Mouse (Mus musculus) G1E-ER4 (cell line): ENCODE measurements at regions not wholly inside any gene's neighbourhood (a gene's known extent, or its start where the extent isn't known, plus 50 kb on each side); places are given as distances from the start of the nearest gene placed in this dataset.

ENCODE experiments used
- GATA1 ChIP-seq: IDR thresholded peaks from one replicate; pipeline ENCODE4 v1.8.0; 2012; ENCODE audit warnings: low read length, inconsistent platforms

DNA sequence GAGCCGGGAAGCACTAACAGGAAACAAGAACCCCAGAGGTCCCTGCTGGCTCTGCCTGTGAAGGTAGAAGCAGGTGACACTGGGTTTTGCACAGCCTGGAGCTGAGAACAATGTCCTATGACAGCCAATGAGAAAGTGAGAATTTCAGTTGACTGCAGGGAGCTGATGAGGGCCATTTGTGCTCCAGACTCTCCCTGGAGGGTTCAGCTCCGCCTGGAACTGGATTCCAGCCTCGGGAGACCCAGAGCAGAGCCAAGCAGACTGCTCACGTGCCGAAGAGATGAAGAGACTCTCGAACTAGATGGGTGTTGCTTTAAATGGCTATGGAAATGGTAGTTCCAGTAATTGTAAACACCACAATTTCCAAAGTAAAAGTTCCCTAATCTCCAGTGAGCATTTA, 93.5 kb downstream of the Cand1 start:
- no peak for TF ChIP-seq GATA1

DNA sequence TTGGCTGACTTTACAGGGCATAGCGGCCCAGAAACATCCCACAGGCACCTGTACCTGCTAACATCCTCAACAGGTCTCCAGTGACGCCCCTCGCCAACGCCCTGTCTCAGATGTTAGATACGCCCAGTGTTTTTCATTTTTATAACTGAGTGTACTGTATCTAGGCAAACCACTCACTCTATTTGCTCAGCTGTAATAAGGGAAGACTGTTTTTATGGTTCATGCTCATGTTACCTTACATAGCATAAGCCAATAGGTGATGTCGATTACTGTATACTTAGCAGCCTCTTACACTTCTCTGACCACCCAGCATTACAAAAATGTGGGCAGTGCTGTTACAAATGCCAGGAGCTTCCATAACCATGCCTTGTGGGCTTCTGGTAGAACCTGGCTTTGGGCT, 97.0 kb downstream of the Cand1 start:
- TF ChIP-seq GATA1 = no peak

DNA sequence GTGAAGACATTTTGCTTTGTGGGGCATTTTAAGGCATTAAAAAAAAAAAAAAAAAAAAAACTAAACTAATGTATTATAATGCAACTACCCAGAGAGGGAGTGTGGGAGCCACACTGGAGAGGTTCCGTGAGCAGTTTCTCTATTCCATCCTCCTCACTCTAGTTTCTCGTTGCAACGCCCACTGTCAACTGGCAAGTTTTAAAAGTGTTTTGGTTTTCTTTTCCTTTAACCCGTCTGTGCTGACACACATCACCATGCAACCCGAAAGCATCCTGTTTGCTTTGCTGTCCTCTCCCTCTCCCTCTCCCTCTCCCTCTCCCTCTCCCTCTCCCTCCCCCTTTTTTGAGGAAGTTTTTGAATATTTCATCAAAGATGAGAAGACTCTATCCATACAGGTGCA, 97.5 kb downstream of the Cand1 start:
- no peak for TF ChIP-seq GATA1

DNA sequence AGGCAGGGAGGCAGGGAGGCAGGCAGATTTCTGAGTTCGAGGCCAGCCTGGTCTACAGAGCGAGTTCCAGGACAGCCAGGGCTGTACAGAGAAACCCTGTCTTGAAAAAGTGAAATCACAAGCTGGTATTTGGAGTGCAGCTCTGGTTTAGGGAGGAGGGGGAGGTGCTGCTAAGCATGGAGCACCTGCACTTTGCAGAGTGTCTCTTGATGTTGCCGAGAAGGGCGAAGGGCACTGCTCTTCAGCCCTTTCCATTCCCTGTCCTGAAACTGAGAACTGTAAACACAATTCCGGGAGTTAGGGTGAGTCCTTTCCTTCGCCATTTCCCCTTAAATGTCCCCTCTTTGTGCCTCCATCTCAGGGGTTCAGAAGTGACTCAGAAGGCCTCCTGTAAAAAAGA, 101.6 kb downstream of the Cand1 start:
- no peak for TF ChIP-seq GATA1

DNA sequence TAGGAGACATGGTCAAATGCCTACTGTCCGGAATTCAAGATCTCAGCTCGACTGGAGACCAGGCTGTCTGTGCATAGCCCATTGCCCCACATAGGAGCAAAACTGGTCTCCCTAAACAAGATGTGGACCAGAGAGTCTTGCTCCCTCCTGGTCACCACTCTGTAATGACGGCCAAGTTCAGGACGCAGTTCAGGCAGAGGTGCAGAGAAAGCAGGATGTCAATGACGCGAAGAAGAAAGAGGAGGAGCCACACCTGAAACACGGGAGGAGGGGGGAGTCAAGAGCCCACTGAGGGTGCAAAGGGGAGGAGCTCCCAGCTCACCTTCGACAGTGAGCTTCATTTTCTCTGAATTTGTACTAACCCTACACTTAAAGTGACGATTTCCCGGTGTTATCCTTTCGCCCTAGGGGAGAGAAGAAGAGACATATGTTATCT, 104.3 kb downstream of the Cand1 start:
- no peak for TF ChIP-seq GATA1

DNA sequence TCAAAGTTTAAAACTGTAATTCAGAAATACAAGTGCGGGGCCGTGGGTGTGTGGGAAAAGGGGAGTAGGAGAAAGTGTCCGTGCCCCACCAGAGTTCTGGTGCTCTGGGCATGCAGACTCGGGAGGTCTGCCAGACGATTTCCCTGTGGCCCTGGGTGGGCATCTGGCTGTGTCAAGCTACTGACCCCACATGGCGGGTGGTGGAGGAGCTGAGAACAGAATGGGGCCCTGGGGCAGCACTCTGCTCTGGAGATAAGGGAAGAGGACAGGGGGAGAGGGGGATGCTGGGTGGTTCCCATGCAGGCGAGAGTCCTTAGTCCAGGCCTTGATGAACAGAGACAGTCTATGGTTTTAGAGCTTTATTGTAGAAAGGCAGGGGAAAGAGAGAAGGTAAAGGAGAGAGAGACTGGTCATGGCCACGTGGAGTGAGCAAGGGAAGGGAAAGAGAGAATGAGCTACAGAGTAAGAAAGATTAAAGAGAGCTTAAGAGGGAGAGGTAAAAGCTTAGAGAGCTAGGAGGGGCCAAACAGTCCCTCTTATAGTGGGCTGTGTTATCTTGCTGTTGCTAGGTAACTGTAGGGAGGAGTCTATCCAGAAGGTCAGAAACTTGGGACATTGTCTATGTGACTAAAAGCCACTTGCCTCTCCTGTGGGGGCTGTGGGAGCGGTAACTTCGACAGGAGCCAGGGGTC, 104.9 kb downstream of the Cand1 start:
- no peak for TF ChIP-seq GATA1

DNA sequence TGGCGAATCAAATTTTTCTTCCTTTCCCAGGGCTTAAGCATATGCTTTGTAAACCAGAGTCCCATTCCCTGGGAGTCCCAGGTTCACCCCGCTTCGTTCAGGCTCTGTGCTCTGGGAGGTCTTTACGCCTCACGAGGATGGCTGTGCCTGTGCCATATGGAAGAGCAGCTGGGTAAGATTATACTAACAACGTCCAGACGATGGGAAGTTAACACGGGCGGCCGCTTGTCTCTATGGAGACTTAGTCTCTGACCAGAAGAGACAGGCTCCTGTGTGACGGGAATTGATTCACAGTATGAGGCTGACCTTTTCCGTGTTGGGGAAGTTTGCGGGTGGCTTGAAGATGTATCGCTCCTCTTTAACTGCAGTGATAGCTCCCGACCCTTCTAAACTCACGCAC, 107.9 kb downstream of the Cand1 start:
- TF ChIP-seq GATA1 = no peak

DNA sequence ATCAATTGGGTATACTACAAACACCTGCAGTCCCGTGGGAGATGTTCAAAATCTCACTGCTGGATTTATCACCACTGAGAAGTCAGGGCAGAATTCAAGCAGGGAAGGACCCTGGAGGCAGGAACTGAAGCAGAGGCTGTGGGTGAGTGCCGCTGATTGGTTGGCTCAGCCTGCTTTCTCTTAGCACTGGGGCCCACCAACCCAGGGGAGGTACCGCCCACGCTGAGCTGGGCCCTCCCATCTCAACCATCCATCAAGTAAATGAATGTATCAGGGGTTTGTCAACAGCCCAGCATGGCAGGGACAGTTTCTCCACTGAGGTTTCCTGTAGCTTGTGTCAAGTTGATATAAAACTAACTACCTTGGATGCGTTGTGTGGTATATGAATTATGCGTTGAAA, 109.2 kb downstream of the Cand1 start:
- no peak for TF ChIP-seq GATA1

DNA sequence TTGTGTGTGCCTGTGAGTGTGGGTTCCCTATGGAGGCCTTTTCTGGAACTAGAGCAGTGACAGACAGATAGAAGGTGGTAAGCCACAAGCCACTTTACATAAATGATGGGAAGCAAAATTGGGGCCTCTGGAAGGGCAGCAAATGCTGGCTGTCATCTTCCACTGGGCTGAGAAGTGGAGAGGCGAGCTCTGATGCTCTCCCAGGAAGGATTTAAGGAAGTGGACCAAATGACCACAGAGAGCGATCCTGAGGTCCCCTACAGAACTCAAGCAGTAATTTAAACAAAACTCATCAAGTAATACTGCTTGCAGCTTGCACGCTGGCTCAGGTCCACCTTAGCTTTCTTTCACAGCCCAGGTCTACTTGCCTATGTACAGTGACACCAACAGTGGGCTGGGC, 111.8 kb downstream of the Cand1 start:
- no peak for TF ChIP-seq GATA1

DNA sequence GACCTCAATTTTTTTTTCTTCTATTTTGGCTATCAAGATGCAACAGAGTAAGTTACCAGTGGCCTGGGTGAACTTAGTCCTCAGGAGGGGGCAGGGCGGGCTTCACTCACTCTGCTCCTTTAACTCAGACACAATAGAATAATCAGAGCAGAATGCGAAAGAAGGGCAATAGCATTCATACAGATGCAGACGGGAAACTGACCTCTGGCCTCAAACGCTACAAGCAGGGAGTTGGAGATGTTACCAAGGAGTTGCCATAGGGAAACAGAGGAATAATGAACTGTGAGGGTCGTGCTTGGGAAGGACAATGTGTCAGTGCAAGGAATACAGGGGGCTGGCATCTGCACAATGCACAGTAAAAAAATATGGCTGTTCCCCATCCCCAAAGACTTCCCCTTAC, 116.3 kb downstream of the Cand1 start:
- no peak for TF ChIP-seq GATA1

DNA sequence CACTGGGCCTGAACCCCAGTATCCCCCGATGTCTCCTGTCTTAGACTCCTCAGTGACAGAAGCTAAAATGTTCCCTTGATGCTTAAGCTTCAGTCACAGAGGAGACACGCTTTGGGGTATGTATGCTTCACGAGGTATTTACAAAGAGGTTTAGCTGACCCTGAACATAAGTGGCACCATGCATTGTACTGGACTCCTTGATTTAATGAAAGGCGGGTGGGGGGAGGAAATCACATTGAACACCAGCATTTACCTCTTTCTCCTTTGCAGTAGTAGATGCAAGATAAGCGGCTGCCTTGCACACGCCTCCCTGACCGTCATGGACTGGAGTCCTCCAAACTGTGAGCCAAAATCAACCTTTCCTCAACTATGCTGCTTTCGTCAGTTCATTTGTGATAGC, 117.5 kb downstream of the Cand1 start:
- TF ChIP-seq GATA1 = no peak

DNA sequence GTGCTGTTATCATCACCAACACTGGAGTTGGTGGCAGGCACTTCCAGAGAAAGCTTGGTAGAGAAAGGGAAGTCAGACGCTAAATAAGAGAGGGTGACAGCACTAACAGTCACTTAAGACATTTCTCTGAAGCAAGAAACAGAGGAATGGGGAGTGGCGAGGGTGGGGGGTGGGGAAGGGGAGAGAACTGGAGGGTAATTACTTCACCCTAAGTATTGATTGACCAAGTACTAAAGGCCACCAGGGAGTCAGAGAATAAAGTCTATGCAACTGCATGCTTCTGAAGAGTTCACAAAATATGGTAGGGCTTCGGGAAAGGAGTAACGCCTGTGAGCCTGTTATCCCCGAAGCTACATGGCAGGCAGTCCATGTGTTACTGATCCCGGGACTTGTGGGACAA, 118.3 kb downstream of the Cand1 start:
- no peak for TF ChIP-seq GATA1

DNA sequence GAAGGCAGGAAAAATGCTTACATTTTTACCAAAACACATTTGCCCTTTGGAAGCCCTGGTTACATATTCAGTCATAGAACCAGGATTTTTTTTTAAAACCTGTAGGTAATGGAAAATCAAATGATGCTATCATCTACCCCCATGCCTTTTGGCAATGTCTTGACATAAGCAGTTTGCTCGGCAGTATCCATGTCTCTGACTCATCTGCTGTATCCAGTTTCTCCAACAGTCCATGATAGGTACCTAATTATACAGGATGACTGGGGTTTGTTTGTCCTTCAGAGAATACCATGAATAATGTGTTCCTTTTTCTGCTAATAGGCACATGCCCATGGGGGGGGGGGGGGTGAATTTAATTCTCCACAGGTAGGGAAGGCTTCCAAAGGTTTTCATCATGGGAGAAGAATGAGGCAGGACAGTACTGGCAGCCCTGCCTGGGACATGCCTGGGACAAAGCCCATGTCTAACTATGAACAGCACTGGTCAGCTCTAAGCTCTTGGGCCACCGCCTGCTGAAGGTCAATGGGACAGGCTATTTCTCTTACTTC, 122.9 kb downstream of the Cand1 start:
- TF ChIP-seq GATA1 = no peak

DNA sequence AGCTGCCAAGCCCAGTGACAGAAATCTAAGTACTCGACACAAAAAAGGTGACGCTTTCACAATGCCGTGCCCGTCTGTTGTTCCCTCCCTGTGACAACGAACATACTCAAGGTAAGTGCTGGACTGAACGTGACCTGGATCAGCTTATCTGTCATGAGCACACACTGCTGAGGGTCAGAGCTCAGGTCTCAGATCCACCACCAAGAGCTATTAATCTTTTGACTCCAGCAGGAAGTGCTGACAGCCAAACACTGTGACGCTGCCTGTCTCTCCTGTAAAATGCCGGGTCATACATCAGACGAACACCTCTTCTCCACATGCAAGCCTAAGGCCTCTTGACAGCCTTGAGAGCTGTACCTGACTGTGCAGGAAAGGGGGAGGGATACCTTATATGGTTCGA, 125.2 kb downstream of the Cand1 start:
- TF ChIP-seq GATA1 = no peak

DNA sequence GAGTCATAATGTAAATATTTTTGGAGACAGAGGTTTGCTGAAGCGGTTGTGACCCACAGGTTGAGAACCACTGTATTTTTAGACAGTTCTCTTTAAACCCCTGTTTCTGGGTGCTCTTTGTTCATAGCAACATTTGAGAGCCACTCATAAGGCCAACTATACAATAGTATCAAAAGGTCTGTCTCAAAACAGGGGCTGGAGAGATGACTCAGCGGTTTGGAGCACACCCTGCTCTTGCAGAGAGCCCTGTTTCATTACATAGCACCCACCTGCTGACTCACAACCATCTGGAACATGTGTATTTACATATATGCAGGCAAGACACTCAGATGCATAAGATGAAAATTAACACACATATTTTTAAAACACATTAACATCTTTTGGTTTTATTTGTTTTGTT, 128.0 kb downstream of the Cand1 start:
- TF ChIP-seq GATA1 = no peak

DNA sequence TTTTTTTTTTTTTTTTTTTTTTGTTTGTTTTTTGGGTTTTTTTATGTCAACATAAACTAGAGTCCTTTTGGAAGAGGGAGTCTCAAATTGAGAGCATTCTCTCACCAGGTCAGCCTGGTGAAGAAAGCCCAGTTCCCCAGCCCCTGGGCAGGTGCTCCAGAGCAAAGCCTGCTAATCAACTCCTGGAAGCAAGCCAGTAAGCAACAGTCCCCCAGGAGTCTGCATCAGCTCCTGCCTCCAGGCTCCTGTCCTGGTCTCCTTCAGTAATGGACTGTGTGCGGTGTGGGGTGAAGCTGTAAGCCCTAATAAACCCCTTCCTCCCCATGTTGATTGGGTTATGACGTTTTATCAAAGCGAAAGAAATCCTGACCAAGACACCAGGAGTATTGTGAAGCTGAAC, 128.4 kb downstream of the Cand1 start:
- TF ChIP-seq GATA1 = no peak

DNA sequence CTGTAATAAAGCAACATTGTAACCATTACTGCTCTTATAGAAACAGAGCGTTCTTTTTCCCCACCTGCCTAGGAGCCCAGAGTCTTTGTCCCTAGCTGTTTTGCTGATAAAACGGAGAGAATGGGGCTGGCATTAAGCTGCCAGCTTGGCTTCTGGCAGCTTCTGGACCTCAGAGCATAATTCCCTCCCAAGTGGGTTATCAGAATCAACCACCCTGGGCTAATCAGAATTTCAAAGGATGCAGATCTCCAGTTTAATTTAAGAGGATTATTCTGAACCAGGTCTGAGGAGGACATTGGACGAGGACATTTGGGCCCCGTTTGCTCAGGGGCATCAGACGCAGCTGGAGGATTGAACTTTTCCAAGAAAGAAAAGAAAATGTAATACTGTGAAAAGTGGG, 129.2 kb downstream of the Cand1 start:
- no peak for TF ChIP-seq GATA1

DNA sequence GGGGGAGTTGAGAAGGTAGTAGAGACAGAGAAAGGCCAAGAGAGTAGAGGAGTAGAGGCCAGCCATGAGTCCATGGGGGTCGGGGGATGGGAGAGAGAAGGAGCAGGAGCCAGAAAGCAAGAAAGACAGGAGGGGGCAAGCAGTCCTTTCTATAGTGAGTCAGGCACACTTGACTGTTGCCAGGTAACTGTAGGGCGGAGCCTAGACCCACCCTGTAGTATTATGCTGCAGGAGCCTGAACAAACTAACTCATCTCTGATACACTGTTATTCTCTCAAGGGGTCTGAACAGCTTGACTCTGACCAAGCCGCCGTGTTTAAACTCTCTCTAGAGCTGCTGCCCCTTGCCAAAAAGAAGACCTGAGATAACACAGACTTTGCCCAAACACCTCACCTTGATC, 130.6 kb downstream of the Cand1 start:
- no peak for TF ChIP-seq GATA1
